Mouse (Mus musculus) testis, adult 2 months (tissue): ENCODE data around the gene Gpr6. TPM values are rescaled to one million over a fixed set of nuclear protein-coding genes. Genes with fewer than 3 reads are reported as not detected.

Source experiments
- H3K27ac ChIP-seq: fragments of 200-500 bp; 2 replicates; pipeline ENCODE4 v1.5.1; 2012; ENCODE audit warnings: low read depth, low read length; ENCODE audit not compliant: control insufficient read depth, insufficient read depth
- H3K27me3 ChIP-seq: fragments of 200-500 bp; 2 replicates; pipeline ENCODE4 v1.6.1; 2012; ENCODE audit warnings: mild to moderate bottlenecking, low read length, moderate library complexity; ENCODE audit not compliant: control insufficient read depth, insufficient read depth
- H3K36me3 ChIP-seq: fragments of 200-500 bp; 2 replicates; pipeline ENCODE4 v1.6.1; 2012; ENCODE audit warnings: mild to moderate bottlenecking, low read length; ENCODE audit not compliant: control insufficient read depth, insufficient read depth
- H3K4me1 ChIP-seq: fragments of 200-500 bp; 2 replicates; pipeline ENCODE4 v1.6.1; 2012; ENCODE audit warnings: low read length; ENCODE audit not compliant: control insufficient read depth, insufficient read depth
- H3K4me3 ChIP-seq: fragments of 200-500 bp; 2 replicates; pipeline ENCODE4 v1.5.1; 2012; ENCODE audit warnings: low read depth, mild to moderate bottlenecking, low read length, moderate library complexity, mixed read lengths; ENCODE audit not compliant: control insufficient read depth
- CTCF ChIP-seq: fragments of 200-500 bp; IDR thresholded peaks from 2 replicates; pipeline ENCODE4 v1.5.1; 2012; ENCODE audit warnings: low read depth, mild to moderate bottlenecking, inconsistent platforms, low read length, moderate library complexity; ENCODE audit not compliant: control insufficient read depth, insufficient read depth, insufficient replicate concordance
- POLR2A ChIP-seq: fragments of 200-500 bp; IDR thresholded peaks from 2 replicates; pipeline ENCODE4 v1.6.1; 2012; ENCODE audit warnings: low read depth, mild to moderate bottlenecking, inconsistent platforms, low read length, moderate library complexity; ENCODE audit not compliant: control insufficient read depth
- polyA plus RNA-seq: library from polyadenylated mRNA; depleted of rRNA; stranded (reverse); fragments of >200 nt; gene quantifications from 2 replicates; pipeline ENCODE4 v1.2.3, GENCODE M21; 2012

Gpr6 gene
- polyA plus RNA-seq, 1 experiment = 0.72 TPM

- no peaks in the 10 kb centered on the region for H3K36me3 ChIP-seq
- no peak overlapping the region for H3K27ac ChIP-seq
- no peak overlapping the region for H3K4me3 ChIP-seq
- H3K4me1 ChIP-seq = no peaks in the 10 kb centered on the region
- TF ChIP-seq CTCF (no peak), POLR2A (no peak)
- H3K27me3 ChIP-seq = no peaks in the 10 kb centered on the region
Observed at GRCm38 (mm10) chr10:41055581-41055980, 16.5 kb downstream of the Gpr6 start.

GRCm38 (mm10) chr10:41054005-41054404 is 18.1 kb downstream of the Gpr6 start:
- Histone ChIP-seq H3K27ac (no peak overlapping the region), H3K4me3 (no peak overlapping the region), H3K36me3 (no peaks in the 10 kb centered on the region), H3K4me1 (no peaks in the 10 kb centered on the region), H3K27me3 (no peaks in the 10 kb centered on the region)
- TF ChIP-seq POLR2A (no peak), CTCF (no peak)

- Histone ChIP-seq H3K36me3 (no peaks in the 10 kb centered on the region), H3K27me3 (no peaks in the 10 kb centered on the region), H3K4me1 (peaks cover 2% of the 10 kb centered on the region), H3K4me3 (peak overlapping the region; percentile 73), H3K27ac (no peak overlapping the region)
- no peak for TF ChIP-seq CTCF
- TF ChIP-seq POLR2A = no peak
Observed at GRCm38 (mm10) chr10:41042272-41042671, 29.8 kb downstream of the Gpr6 start.

- Histone ChIP-seq H3K4me1 (peaks cover 2% of the 10 kb centered on the region), H3K36me3 (no peaks in the 10 kb centered on the region), H3K27me3 (no peaks in the 10 kb centered on the region), H3K27ac (no peak overlapping the region), H3K4me3 (peak overlapping the region; percentile 65)
- no peak for TF ChIP-seq CTCF
- TF ChIP-seq POLR2A = no peak
Observed at GRCm38 (mm10) chr10:41041478-41041877, 30.6 kb downstream of the Gpr6 start.

GRCm38 (mm10) chr10:41040530-41041085 is 31.5 kb downstream of the Gpr6 start:
- no peak overlapping the region for H3K4me3 ChIP-seq
- TF ChIP-seq POLR2A = no peak
- TF ChIP-seq CTCF = no peak
- peaks cover 2% of the 10 kb centered on the region for H3K4me1 ChIP-seq
- H3K27ac ChIP-seq = no peak overlapping the region
- H3K36me3 ChIP-seq = no peaks in the 10 kb centered on the region
- H3K27me3 ChIP-seq = no peaks in the 10 kb centered on the region

GRCm38 (mm10) chr10:41038476-41038875 is 33.6 kb downstream of the Gpr6 start:
- Histone ChIP-seq H3K27me3 (no peaks in the 10 kb centered on the region), H3K4me1 (peaks cover 2% of the 10 kb centered on the region), H3K36me3 (no peaks in the 10 kb centered on the region), H3K27ac (no peak overlapping the region), H3K4me3 (no peak overlapping the region)
- no peak for TF ChIP-seq CTCF
- no peak for TF ChIP-seq POLR2A

DNA sequence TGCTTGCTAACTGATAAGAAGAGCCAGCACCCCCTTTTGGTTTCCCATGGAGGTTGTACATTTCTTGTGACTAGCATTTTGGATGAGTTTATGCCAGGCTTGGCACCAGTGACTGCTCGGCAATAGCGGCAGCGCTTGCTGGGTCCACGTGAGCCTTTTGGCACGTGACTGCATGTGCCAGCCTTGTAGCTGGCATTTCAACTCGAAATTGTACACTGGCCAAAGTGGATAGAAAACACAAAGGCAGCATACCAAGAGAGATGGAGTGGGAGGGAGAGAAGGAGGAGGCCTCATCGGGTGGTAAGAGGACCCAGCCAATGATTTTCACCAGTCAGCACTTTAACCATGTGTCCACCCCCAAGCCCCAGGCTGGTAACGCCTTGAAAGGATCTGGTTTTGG is 34.4 kb downstream of the Gpr6 start:
- no peak for TF ChIP-seq CTCF
- TF ChIP-seq POLR2A = no peak
- H3K4me1 ChIP-seq = peaks cover 2% of the 10 kb centered on the region
- H3K27ac ChIP-seq = no peak overlapping the region
- no peaks in the 10 kb centered on the region for H3K27me3 ChIP-seq
- H3K4me3 ChIP-seq = no peak overlapping the region
- no peaks in the 10 kb centered on the region for H3K36me3 ChIP-seq

- Histone ChIP-seq H3K4me1 (no peaks in the 10 kb centered on the region), H3K27me3 (no peaks in the 10 kb centered on the region), H3K36me3 (no peaks in the 10 kb centered on the region), H3K27ac (no peak overlapping the region), H3K4me3 (no peak overlapping the region)
- no peak for TF ChIP-seq POLR2A
- TF ChIP-seq CTCF = no peak
Observed at GRCm38 (mm10) chr10:41032811-41033210, 39.3 kb downstream of the Gpr6 start.
